Mouse (Mus musculus): Measurements from ENCODE around the gene Srsf10.

DNA sequence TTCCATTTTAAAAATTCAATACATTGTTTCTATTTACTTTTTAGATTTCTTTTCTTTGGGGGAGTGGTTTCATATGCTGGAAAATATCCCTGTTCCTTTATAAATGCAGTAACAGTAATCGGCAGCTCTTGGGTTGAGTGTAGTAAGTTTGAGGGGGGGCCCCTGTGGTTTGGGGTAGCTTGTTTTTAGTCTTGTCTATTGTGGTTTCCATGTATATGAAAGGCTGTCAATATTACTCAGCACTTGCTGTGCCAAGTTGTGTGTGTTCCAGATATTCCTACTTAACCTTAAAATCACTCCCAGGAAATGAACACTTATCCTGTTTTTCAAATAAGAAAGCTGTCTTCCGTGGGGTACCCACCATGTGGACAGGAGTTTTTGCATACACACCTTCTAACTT lies 13.4 kb downstream of the Srsf10 start:
- TF ChIP-seq CTCF (IDR thresholded peaks at IDR 0.05; ENCODE audit: low read depth) (no peak), EP300 (optimal IDR thresholded peaks at IDR 0.05) (no peak)

All from stomach, postnatal 0 days (tissue).